Mouse (Mus musculus) cerebellum, adult 9-10 months (tissue): ENCODE measurements around the gene Gm14862.
"Not testable (repeated sequence)": the region's sequence is repeated elsewhere in the genome, so short reads cannot be mapped to it uniquely, and the experiment has no call there.

Source experiments
- DNase-seq: peaks from one replicate; pipeline ENCODE4 v3.0.0; 2022

Gene Gm14862

GRCm38 (mm10) chrX:9256766-9257165 lies at the start of gene Gm14862:
Gm14862 (minus strand) TSS chrX:9256899.
- DNase-seq, result no peak

- DNase-seq, result no peak
Observed at GRCm38 (mm10) chrX:9303455-9303854, 46.8 kb upstream of the Gm14862 start.

DNA sequence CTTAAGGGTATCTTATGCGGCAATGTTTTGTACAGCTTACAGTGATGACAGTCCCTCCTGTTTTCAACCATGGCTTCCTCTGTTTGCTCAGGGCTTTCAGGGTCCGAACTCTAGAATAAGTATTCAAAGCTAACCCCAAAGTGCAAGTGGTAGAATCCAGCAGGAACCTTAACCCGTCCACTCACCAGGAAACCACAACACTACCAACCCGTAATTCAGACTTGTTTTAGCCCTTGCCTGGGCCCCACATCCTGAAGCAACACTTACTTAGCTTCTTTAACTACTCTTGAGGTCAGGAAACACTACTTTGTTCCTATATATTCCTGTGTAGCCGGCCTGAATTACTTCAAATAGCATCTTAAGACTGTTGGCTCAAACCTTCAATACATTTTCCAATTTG lies 46.1 kb upstream of the Gm14862 start:
- DNase-seq, result no peak

GRCm38 (mm10) chrX:9298413-9298864 lies 41.7 kb upstream of the Gm14862 start:
- DNase-seq, result no peak

GRCm38 (mm10) chrX:9293140-9293829 lies 36.6 kb upstream of the Gm14862 start:
- not testable (repeated sequence) for DNase-seq

- DNase-seq, result not testable (repeated sequence)
Observed at GRCm38 (mm10) chrX:9283464-9283863, 26.8 kb upstream of the Gm14862 start, which contains the start of gene H2al1m. H2al1m (plus strand) TSS chrX:9283764.

GRCm38 (mm10) chrX:9274321-9274720 lies 17.6 kb upstream of the Gm14862 start:
- no peak for DNase-seq

DNA sequence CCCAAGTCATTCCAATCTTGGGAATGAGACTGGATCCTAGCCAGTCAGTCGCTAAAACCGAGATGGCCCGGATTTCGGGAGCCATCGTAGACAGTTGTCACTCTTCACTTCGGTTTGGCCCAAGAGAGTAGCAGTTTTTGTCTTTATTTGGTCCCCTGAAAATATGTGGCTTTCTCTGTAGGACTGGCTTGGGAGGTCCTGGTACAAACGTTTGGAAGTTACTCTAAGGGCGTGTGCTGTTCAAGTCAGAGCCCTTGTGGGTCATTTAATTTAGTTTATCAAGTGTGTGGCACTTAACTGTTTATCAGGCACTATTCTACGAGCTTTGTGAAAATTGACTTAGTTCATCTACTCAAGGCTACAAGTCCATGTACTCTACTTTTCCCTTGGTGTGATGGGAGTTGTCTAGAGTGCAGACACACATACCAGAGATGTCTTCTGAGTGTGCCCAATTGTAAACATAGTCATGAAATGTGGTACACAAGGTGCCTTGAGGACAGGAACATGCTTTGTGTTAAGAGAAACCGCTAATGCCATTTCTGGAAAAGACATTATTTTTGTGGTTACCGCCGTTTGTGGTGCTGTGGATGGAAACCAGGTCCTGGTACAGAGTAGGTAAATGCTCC lies 16.8 kb upstream of the Gm14862 start:
- DNase-seq, result no peak

GRCm38 (mm10) chrX:9272460-9273361 lies 16.0 kb upstream of the Gm14862 start, which contains the start of gene Xk:
Xk (plus strand) TSS chrX:9272756.
- peak; percentile 66 for DNase-seq

- DNase-seq, result no peak
Observed at GRCm38 (mm10) chrX:9271947-9272459, 15.3 kb upstream of the Gm14862 start.

- DNase-seq, result peak; percentile 85
Observed at GRCm38 (mm10) chrX:9271112-9271511, 14.4 kb upstream of the Gm14862 start.

GRCm38 (mm10) chrX:9259267-9259666 lies 2.6 kb upstream of the Gm14862 start:
- no peak for DNase-seq

- DNase-seq, result no peak
Observed at GRCm38 (mm10) chrX:9257831-9258230, 1.1 kb upstream of the Gm14862 start.

DNA sequence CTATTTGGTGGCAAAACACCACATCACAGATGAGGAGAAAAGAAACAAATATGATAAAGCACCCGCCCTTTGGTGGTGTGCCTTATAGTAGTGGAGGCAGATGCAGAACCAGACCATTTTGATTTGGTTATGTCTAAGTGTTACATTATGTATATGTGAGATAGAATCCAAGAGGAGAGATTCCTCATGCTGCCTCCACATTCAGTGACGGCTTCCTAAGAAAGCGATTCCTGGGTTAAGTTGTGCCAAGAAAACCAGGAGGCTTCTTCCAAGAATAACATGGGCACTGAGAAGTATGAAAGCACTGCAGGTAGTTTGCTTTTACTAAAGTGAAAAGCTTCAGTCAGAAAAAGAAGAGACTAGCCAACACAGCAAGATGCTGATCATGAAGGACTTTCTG lies 1.8 kb downstream of the Gm14862 start:
- DNase-seq, result no peak

GRCm38 (mm10) chrX:9253990-9254389 lies 2.7 kb downstream of the Gm14862 start:
- no peak for DNase-seq

DNA sequence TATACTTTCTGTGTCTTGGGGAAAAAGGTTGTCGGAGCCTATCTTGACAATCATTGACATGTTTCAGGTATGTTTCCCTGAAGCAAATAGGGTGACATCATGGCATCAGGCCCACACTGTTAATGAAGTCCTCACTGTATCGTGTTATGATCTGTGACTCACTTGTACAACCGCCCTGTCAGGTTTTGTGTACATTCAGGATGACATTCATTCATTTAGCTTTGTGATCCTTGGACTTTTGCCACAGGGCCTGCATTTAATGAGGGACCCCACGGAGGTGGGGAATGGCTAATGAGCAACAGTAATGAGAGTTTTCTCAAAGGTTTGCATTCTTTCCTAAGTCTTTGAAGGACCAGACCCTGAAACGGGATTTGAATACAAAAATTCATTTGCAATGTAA lies 7.8 kb downstream of the Gm14862 start:
- no peak for DNase-seq

DNA sequence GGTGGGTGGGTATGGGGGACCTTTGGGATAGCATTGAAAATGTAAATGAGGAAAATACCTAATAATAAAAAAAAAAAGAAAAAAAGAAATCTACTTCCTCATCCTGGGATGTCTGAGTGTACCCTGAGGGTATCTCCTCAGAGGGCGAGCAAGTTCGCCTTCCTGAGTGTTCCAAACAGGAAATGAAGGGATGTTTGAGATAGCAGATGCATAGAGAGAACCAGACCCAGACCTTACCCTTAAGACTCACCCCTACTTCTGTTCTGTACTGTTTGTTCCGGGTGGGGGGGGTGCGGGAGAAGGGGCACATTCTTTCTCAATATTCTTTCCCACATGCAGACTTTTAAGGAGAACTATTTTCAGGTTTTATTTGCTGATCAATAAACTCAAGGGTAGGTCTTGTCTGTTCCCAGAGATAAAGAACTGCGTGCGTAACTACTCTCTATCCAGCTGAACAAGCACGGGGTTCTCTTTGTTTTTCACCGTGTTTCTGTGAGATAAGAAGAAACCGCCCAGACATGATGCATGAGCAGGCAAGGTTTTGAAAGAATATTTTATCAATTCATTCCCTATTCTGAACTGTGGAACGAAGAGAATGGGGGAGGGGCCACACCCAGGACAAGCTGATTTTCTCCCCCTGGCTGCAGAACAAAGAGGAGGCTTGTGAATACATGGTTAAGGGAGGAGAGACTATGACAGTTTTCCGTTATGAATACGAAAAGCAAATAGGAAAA lies 11.9 kb downstream of the Gm14862 start:
- no peak for DNase-seq

DNA sequence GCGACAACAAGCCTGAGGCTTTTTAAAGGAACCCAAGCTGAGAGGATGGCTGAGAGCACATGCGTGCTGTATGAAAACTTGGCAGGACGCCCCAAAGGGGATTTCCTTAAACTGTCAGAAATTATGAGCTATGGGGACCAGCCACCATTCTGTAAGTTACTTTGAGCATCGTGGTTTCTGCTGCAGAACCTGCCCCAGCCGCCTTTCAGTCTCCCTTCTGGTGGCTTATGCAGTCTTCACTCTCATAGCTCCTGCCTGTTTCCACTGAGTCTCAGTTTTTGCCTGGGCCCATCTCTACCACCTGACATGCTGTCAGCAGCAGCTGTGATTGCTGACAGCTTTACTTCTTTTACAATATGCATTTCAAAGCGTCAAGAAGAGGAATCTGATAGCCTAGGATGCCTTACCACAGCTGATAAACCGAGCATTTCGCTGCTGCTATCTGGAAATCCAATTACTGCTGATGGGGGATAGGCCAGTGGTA lies 13.3 kb downstream of the Gm14862 start:
- DNase-seq, result peak; percentile 55

DNA sequence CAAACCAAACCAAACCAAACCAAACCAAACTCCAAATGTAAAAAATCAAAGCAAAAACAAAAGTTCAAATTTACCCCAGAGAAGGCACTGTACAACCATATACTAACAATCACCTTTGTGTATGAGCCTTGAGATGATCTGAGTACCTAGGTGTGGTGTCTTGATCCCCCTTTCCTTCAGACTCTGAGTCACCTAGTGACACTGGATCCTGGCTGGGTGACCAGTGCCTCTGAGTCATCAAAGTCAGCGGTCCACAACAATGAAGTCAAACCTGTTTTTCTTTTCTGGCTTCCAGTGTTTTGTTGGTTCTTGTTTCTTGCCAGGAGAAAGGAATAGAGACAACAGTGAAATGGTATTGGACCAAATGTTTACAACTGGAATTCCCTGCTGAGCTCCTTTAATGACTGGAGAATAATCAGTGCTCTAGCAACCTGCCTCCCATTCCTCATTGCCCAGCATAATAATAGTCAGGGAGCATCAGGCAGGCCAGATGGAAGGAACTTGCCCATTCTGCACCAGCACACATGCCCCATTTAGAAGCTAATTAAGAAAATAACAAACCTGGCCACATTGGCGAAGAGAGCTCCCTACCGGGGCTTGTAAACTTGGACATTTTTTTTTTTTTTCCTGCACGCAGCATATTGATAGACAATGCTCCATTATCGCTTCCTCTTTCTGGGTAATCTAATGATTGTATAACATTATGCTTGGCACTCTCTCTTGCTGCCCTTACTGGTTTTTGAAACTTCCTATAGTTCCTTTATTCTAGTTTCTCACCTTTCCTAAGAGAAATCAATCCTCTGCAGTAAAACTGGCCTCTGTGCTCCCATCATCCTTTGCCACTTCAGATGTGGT lies 15.7 kb downstream of the Gm14862 start:
- DNase-seq, result peak; percentile 84

GRCm38 (mm10) chrX:9227105-9227504 lies 29.6 kb downstream of the Gm14862 start:
- peak; percentile 71 for DNase-seq
